In the genomic region with DNA sequence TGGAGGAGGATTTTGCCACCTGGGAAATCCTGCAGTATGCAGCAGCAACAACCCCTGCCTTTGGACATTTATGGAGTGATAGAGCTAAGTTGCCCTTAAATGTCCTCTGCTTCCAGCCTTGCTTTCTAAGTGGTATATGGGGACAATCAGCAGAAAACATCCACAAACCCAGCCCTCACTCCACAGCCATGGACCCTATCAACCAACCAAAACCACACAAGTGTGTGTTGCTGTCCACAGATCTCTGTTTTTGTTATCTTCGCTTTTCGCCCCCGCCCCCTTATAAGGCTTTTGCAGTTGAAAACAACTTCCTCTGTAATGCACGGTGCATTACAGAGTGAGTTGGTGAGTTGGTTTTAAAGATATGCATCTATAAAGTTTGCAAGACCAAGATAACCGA, we compare ENCODE assay signal across 34 mouse cellular contexts. TPM values are rescaled to one million over a fixed set of nuclear protein-coding genes. Genes with fewer than 3 reads are reported as not detected.
DNase-seq lines count a peak whose midpoint lies in the region; ATAC-seq and TF ChIP-seq lines count a peak whose summit lies in the region.
"Had no signal": no experiment of that assay in that cellular context is flagged by ENCODE, and none has a peak within 500 bp of the region (broad histone marks: within the 10 kb centered on the region; RNA-seq: fewer than 3 reads in every experiment).

No protein-coding gene starts in this region.

- 14% methylated on average over 5 of the region's 5 CpGs for WGBS in liver, embryonic 13.5 days (ENCODE audit: insufficient replicate concordance)
- WGBS in stomach, postnatal 0 days, result 85% methylated on average over 5 of the region's 5 CpGs

- no peaks in the 10 kb centered on the region for H3K27me3 ChIP-seq in liver, embryonic 13.5 days
- H3K27me3 ChIP-seq in megakaryocyte, embryonic 14.5 days (replicated peaks), result no peaks in the 10 kb centered on the region
- no peaks in the 10 kb centered on the region for H3K27me3 ChIP-seq in stomach, postnatal 0 days (ENCODE audit: control insufficient read depth, insufficient read depth, low read length)
- H3K27me3 ChIP-seq: forebrain, embryonic 15.5 days; hindbrain, embryonic 15.5 days; midbrain, embryonic 12.5 days; stomach, embryonic 15.5 days had no signal

- ATAC-seq in erythroid progenitor cell, adult 5-6 weeks (replicated peaks; ENCODE audit: low FRiP score, poor library complexity, severe bottlenecking), result peak; percentile 39; the same call in 1 of the 2 replicates
- ATAC-seq in liver, embryonic 13.5 days (ENCODE audit: low read depth), result peak; percentile 82
- no peak for ATAC-seq in stomach, postnatal 0 days (ENCODE audit: low FRiP score, low TSS enrichment)
- ATAC-seq: CD4-positive, CD25-positive, alpha-beta regulatory T cell, adult 4 months; forebrain, embryonic 15.5 days had no signal

- no peak for TF ChIP-seq CTCF in stomach, postnatal 0 days (IDR thresholded peaks at IDR 0.05; ENCODE audit: low read depth)

- no peaks in the 10 kb centered on the region for H3K9me3 ChIP-seq in liver, embryonic 13.5 days (replicated peaks)
- no peaks in the 10 kb centered on the region for H3K9me3 ChIP-seq in megakaryocyte, embryonic 14.5 days
- H3K9me3 ChIP-seq in stomach, postnatal 0 days (ENCODE audit: control insufficient read depth, low read length), result no peaks in the 10 kb centered on the region
- H3K9me3 ChIP-seq: forebrain, embryonic 15.5 days; heart, embryonic 10.5 days; hindbrain, embryonic 15.5 days; limb, embryonic 13.5 days; midbrain, embryonic 12.5 days; stomach, embryonic 15.5 days had no signal

- no peaks in the 10 kb centered on the region for H3K36me3 ChIP-seq in liver, embryonic 13.5 days
- peaks cover 20% of the 10 kb centered on the region for H3K36me3 ChIP-seq in megakaryocyte, embryonic 14.5 days (replicated peaks; ENCODE audit: low read length)
- no peaks in the 10 kb centered on the region for H3K36me3 ChIP-seq in stomach, postnatal 0 days (ENCODE audit: control insufficient read depth, insufficient read depth, low read length)
- H3K36me3 ChIP-seq: forebrain, embryonic 15.5 days; heart, embryonic 10.5 days; hindbrain, embryonic 15.5 days; limb, embryonic 13.5 days; midbrain, embryonic 12.5 days; stomach, embryonic 15.5 days had no signal

- TF ChIP-seq EP300 in stomach, postnatal 0 days (optimal IDR thresholded peaks at IDR 0.05), result no peak

- no peak overlapping the region for H3K9ac ChIP-seq in liver, embryonic 13.5 days
- H3K9ac ChIP-seq in stomach, postnatal 0 days (ENCODE audit: low read length), result no peak overlapping the region
- H3K9ac ChIP-seq: forebrain, embryonic 15.5 days; hindbrain, embryonic 15.5 days; limb, embryonic 13.5 days; midbrain, embryonic 12.5 days; stomach, embryonic 15.5 days had no signal

- H3K4me1 ChIP-seq in liver, embryonic 13.5 days (replicated peaks), result 0 out of 2 replicates have a peak, but pooled peaks cover 12% of the 10 kb centered on the region
- peaks cover 73% of the 10 kb centered on the region for H3K4me1 ChIP-seq in megakaryocyte, embryonic 14.5 days
- H3K4me1 ChIP-seq in stomach, postnatal 0 days (replicated peaks; ENCODE audit: control insufficient read depth, insufficient read depth), result no peaks in the 10 kb centered on the region
- H3K4me1 ChIP-seq: forebrain, embryonic 15.5 days; heart, embryonic 10.5 days; hindbrain, embryonic 15.5 days; midbrain, embryonic 12.5 days had no signal

- no peak overlapping the region for H3K4me2 ChIP-seq in liver, embryonic 13.5 days
- H3K4me2 ChIP-seq in stomach, postnatal 0 days (replicated peaks; ENCODE audit: low read depth), result no peak overlapping the region
- H3K4me2 ChIP-seq: forebrain, embryonic 15.5 days; hindbrain, embryonic 15.5 days; limb, embryonic 13.5 days; midbrain, embryonic 12.5 days; stomach, embryonic 15.5 days had no signal

- peak; percentile 92 for DNase-seq in 416B (ENCODE audit: low read depth)
- peak; percentile 17 for DNase-seq in liver, embryonic 13.5 days
- DNase-seq in stomach, postnatal 0 days (ENCODE audit: low spot score), result no peak
- DNase-seq in spleen, postnatal 10 days (ENCODE audit: low spot score in 2 of 2), result no peak
- DNase-seq in kidney, postnatal 36 days, result no peak
- DNase-seq in B cell, adult 2 months, result no peak
- DNase-seq: adrenal gland, adult 2 months; cerebellum, adult 18-20 months; cerebellum, postnatal 14 days; heart, postnatal 4 days; kidney, adult 2 months; layer of hippocampus, postnatal 36 days; lung, postnatal 4 days; retina, postnatal 1 day; right cerebral cortex, postnatal 25 days; thymus, adult 2 months; thymus, postnatal 4 days had no signal

- no peak overlapping the region for H3K4me3 ChIP-seq in liver, embryonic 13.5 days (replicated peaks)
- H3K4me3 ChIP-seq in megakaryocyte, embryonic 14.5 days (replicated peaks), result peak overlapping the region; percentile 96
- H3K4me3 ChIP-seq in stomach, postnatal 0 days (ENCODE audit: low read depth, low read length), result no peak overlapping the region
- H3K4me3 ChIP-seq: forebrain, embryonic 15.5 days; heart, embryonic 10.5 days; hindbrain, embryonic 15.5 days; limb, embryonic 13.5 days; midbrain, embryonic 12.5 days; stomach, embryonic 15.5 days had no signal

- H3K27ac ChIP-seq in liver, embryonic 13.5 days, result no peak overlapping the region
- no peak overlapping the region for H3K27ac ChIP-seq in stomach, postnatal 0 days (replicated peaks)
- H3K27ac ChIP-seq: forebrain, embryonic 15.5 days; heart, embryonic 10.5 days; hindbrain, embryonic 15.5 days; kidney, postnatal 0 days; limb, embryonic 13.5 days; midbrain, embryonic 12.5 days; stomach, embryonic 15.5 days had no signal

RNA-seq across cellular contexts. Expression of a gene that starts 3.3 kb away (rescaled TPM):
- 12.6 and 63.4 TPM in 2 replicates for total RNA-seq in erythroid progenitor cell, adult 5-6 weeks (2015; ENCODE audit: low replicate concordance)
- total RNA-seq in erythroid progenitor cell, adult 5-6 weeks (2017; ENCODE audit: low replicate concordance), result 3.0 and 5.3 TPM in 2 replicates
- 569 and 620 TPM in 2 replicates for polyA plus RNA-seq in liver, embryonic 13.5 days (2015; fragmentation: Nextera tagmentation; extraction: Ambion mirVana)
- polyA plus RNA-seq in megakaryocyte, embryonic 14.5 days (2012; ENCODE audit: insufficient read depth, low replicate concordance), result 1,238 and 4,927 TPM in 2 replicates
- 159 and 216 TPM in 2 replicates for polyA plus RNA-seq in stomach, postnatal 0 days (2015; fragmentation: Nextera tagmentation; extraction: Ambion mirVana)
- polyA plus RNA-seq: CD4-positive, CD25-positive, alpha-beta regulatory T cell, adult 4 months had no signal

RNA-seq across cellular contexts. Expression of a gene that starts 7.2 kb away (rescaled TPM):
- total RNA-seq in erythroid progenitor cell, adult 5-6 weeks (2015; ENCODE audit: low replicate concordance), result 2.5 and 4.7 TPM in 2 replicates
- 0.64 and 7.8 TPM in 2 replicates for total RNA-seq in erythroid progenitor cell, adult 5-6 weeks (2017; ENCODE audit: low replicate concordance)
- polyA plus RNA-seq in liver, embryonic 13.5 days (2015; fragmentation: Nextera tagmentation; extraction: Ambion mirVana), result 207 and 220 TPM in 2 replicates
- 127 and 345 TPM in 2 replicates for polyA plus RNA-seq in megakaryocyte, embryonic 14.5 days (2012; ENCODE audit: insufficient read depth, low replicate concordance)
- 4.4 and 16.9 TPM in 2 replicates for polyA plus RNA-seq in stomach, postnatal 0 days (2015; fragmentation: Nextera tagmentation; extraction: Ambion mirVana)
- total RNA-seq: layer of hippocampus, postnatal 36 days had no signal
- polyA plus RNA-seq: CD4-positive, CD25-positive, alpha-beta regulatory T cell, adult 4 months had no signal

RNA-seq across cellular contexts. Expression of a gene that starts 10.3 kb away (rescaled TPM):
- total RNA-seq in erythroid progenitor cell, adult 5-6 weeks (2015; ENCODE audit: low replicate concordance), result not detected in 2 replicates
- not detected in 2 replicates for total RNA-seq in erythroid progenitor cell, adult 5-6 weeks (2017; ENCODE audit: low replicate concordance)
- not detected in 2 replicates for polyA plus RNA-seq in liver, embryonic 13.5 days (2015; fragmentation: Nextera tagmentation; extraction: Ambion mirVana)
- 13.4 and 15.8 TPM in 2 replicates for polyA plus RNA-seq in megakaryocyte, embryonic 14.5 days (2012; ENCODE audit: insufficient read depth, low replicate concordance)
- polyA plus RNA-seq in stomach, postnatal 0 days (2015; fragmentation: Nextera tagmentation; extraction: Ambion mirVana), result 0.05 and 0.10 TPM in 2 replicates
- total RNA-seq: adrenal gland, adult 2 months; gastrocnemius, adult 8-10 months; heart, postnatal 4 days; layer of hippocampus, postnatal 36 days; left cerebral cortex, postnatal 14 days had no signal
- polyA plus RNA-seq: forebrain, embryonic 15.5 days; intestine, embryonic 14.5 days; kidney, adult 2 months; lung, embryonic 16.5 days; midbrain, embryonic 12.5 days; neural tube, embryonic 11.5 days; stomach, embryonic 15.5 days had no signal

RNA-seq across cellular contexts. Expression of a gene that starts 16.4 kb away (rescaled TPM):
- total RNA-seq in erythroid progenitor cell, adult 5-6 weeks (2015; ENCODE audit: low replicate concordance), result not detected in 2 replicates
- total RNA-seq in erythroid progenitor cell, adult 5-6 weeks (2017; ENCODE audit: low replicate concordance), result not detected in 2 replicates
- 0.84 and 0.98 TPM in 2 replicates for polyA plus RNA-seq in liver, embryonic 13.5 days (2015; fragmentation: Nextera tagmentation; extraction: Ambion mirVana)
- polyA plus RNA-seq in megakaryocyte, embryonic 14.5 days (2012; ENCODE audit: insufficient read depth, low replicate concordance), result 0.36 TPM in 1 of 2 replicates, not detected in the other
- 0.05 and 0.10 TPM in 2 replicates for polyA plus RNA-seq in stomach, postnatal 0 days (2015; fragmentation: Nextera tagmentation; extraction: Ambion mirVana)
- total RNA-seq: adrenal gland, adult 2 months; gastrocnemius, adult 8-10 months; heart, postnatal 4 days; layer of hippocampus, postnatal 36 days had no signal
- polyA plus RNA-seq: adrenal gland, adult 2 months; CD4-positive, CD25-positive, alpha-beta regulatory T cell, adult 4 months; kidney, adult 2 months; lung, embryonic 16.5 days; midbrain, embryonic 12.5 days had no signal

RNA-seq across cellular contexts. Expression of a gene that starts 18.8 kb away (rescaled TPM):
- not detected in 2 replicates for total RNA-seq in erythroid progenitor cell, adult 5-6 weeks (2015; ENCODE audit: low replicate concordance)
- total RNA-seq in erythroid progenitor cell, adult 5-6 weeks (2017; ENCODE audit: low replicate concordance), result not detected in 2 replicates
- polyA plus RNA-seq in liver, embryonic 13.5 days (2015; fragmentation: Nextera tagmentation; extraction: Ambion mirVana), result not detected in 2 replicates
- not detected in 2 replicates for polyA plus RNA-seq in megakaryocyte, embryonic 14.5 days (2012; ENCODE audit: insufficient read depth, low replicate concordance)
- polyA plus RNA-seq in stomach, postnatal 0 days (2015; fragmentation: Nextera tagmentation; extraction: Ambion mirVana), result 0.58 and 0.70 TPM in 2 replicates
- total RNA-seq: adrenal gland, adult 2 months; gastrocnemius, adult 8-10 months; heart, postnatal 4 days; layer of hippocampus, adult 18-20 months; layer of hippocampus, postnatal 36 days; left cerebral cortex, postnatal 14 days had no signal
- polyA plus RNA-seq: adrenal gland, adult 2 months; CD4-positive, CD25-positive, alpha-beta regulatory T cell, adult 4 months; forebrain, embryonic 15.5 days; gonadal fat pad, adult 2 months; hindbrain, embryonic 15.5 days; kidney, adult 2 months; midbrain, embryonic 12.5 days had no signal

Comparison
In these comparisons a context has a peak if more than half of its experiments do, and no peak if none do; other contexts are left out.
1. DNase-seq: peak in 416B (single experiment) and liver, embryonic 13.5 days (single experiment); none in stomach, postnatal 0 days (single experiment), spleen, postnatal 10 days (0 of 2), kidney, postnatal 36 days (0 of 2) and B cell, adult 2 months (0 of 2).
2. RNA of a gene that starts 10.3 kb away (polyA plus RNA-seq): 13.4 to 15.8 TPM in megakaryocyte, embryonic 14.5 days; 0.05 to 0.10 TPM in stomach, postnatal 0 days and not detected in liver, embryonic 13.5 days; every median in the first group is over 10 times any median in the second.